Mouse (Mus musculus) erythroblast, embryonic 14.5 days (primary cell): ENCODE measurements at regions not wholly inside any gene's neighbourhood (a gene's known extent, or its start where the extent isn't known, plus 50 kb on each side); places are given as distances from the start of the nearest gene placed in this dataset.

ENCODE experiments used
- H3K27me3 ChIP-seq: 2 replicates; pipeline ENCODE4 v1.6.1; 2012; ENCODE audit warnings: inconsistent platforms; ENCODE audit not compliant: control insufficient read depth
- H3K36me3 ChIP-seq: 2 replicates; pipeline ENCODE4 v1.6.1; 2012; ENCODE audit warnings: mild to moderate bottlenecking, inconsistent platforms; ENCODE audit not compliant: control insufficient read depth
- H3K4me1 ChIP-seq: 2 replicates; pipeline ENCODE4 v1.6.1; 2012; ENCODE audit warnings: inconsistent platforms; ENCODE audit not compliant: control insufficient read depth
- H3K4me3 ChIP-seq: replicated peaks from 2 replicates; pipeline ENCODE3; 2012; ENCODE audit warnings: moderate library complexity, mild to moderate bottlenecking, inconsistent platforms
- H3K9me3 ChIP-seq: 2 replicates; pipeline ENCODE4 v1.6.1; 2012; ENCODE audit warnings: low read length, inconsistent platforms, mixed read lengths; ENCODE audit not compliant: control insufficient read depth
- GATA1 ChIP-seq: IDR thresholded peaks from 2 replicates; pipeline ENCODE4 v1.6.1; 2012; ENCODE audit warnings: low read length, inconsistent platforms, mixed read lengths
- TAL1 ChIP-seq: IDR thresholded peaks from 3 replicates; pipeline ENCODE4 v1.6.1; 2012; ENCODE audit warnings: low read length, inconsistent platforms, mixed read lengths

- H3K27me3 ChIP-seq, result no peaks in the 10 kb centered on the region
- peaks cover 51% of the 10 kb centered on the region for H3K4me1 ChIP-seq
- H3K9me3 ChIP-seq, result no peaks in the 10 kb centered on the region
- TF ChIP-seq GATA1, result no peak
- H3K4me3 ChIP-seq, result no peak overlapping the region
- no peaks in the 10 kb centered on the region for H3K36me3 ChIP-seq
Observed at GRCm38 (mm10) chr16:30788321-30788781, 188.8 kb downstream of the Fam43a start.

DNA sequence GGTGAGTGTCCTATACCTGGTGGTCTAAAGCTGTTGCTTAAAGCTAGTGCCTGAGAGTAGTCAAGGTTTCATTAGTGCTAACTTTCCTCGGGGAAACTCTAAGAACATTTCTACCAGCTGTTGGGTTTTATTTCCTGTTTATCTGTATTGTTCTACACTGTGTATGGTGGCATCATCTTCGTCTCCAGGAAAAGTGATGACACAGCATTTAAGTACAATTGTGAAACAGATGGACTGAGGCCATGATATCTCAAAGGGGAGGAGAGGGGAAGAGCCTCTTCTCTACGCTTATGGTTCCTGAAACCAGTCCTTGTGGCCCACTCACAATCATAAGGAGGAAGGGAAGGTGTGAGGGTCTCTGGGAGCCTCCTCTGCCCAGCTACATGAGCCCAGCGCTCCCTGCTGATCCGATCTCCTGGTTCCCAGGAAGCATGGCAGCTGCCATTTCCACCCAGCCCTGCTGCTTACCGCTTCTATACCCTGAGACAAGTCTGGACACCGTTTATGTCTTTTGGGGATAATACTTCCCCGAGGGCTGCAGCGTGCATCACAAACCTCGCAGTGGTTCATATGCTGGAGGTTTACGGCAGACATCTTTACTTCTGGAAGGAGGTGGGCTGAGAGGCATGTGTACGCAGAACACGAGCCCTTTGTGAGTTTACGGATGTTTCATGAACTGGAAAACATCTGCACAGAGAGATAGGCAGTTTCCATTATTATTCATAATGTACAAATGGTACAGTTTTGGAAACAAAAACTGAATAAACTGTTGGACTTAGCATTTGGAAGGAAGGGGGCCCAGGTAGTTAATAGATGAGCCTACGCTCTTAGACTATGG lies 189.6 kb downstream of the Fam43a start:
- Histone ChIP-seq H3K4me3 (no peak overlapping the region), H3K27me3 (no peaks in the 10 kb centered on the region), H3K4me1 (peaks cover 51% of the 10 kb centered on the region), H3K36me3 (no peaks in the 10 kb centered on the region), H3K9me3 (no peaks in the 10 kb centered on the region)
- TF ChIP-seq TAL1, result no peak
- TF ChIP-seq GATA1, result no peak

GRCm38 (mm10) chr16:30790036-30790435 lies 190.5 kb downstream of the Fam43a start:
- H3K9me3 ChIP-seq, result no peaks in the 10 kb centered on the region
- no peak overlapping the region for H3K4me3 ChIP-seq
- no peak for TF ChIP-seq GATA1
- no peak for TF ChIP-seq TAL1

GRCm38 (mm10) chr16:30790551-30791001 lies 191.1 kb downstream of the Fam43a start:
- no peak for TF ChIP-seq TAL1
- TF ChIP-seq GATA1, result no peak
- Histone ChIP-seq H3K4me3 (no peak overlapping the region), H3K4me1 (peaks cover 51% of the 10 kb centered on the region), H3K9me3 (no peaks in the 10 kb centered on the region), H3K27me3 (no peaks in the 10 kb centered on the region), H3K36me3 (no peaks in the 10 kb centered on the region)

More at GRCm38 (mm10) chr16:30790036-30790435, 190.5 kb downstream of the Fam43a start:
- no peaks in the 10 kb centered on the region for H3K27me3 ChIP-seq
- no peaks in the 10 kb centered on the region for H3K36me3 ChIP-seq
- peaks cover 51% of the 10 kb centered on the region for H3K4me1 ChIP-seq

- Histone ChIP-seq H3K36me3 (no peaks in the 10 kb centered on the region), H3K27me3 (no peaks in the 10 kb centered on the region), H3K4me1 (peaks cover 47% of the 10 kb centered on the region), H3K9me3 (no peaks in the 10 kb centered on the region), H3K4me3 (no peak overlapping the region)
- TF ChIP-seq TAL1 (no peak), GATA1 (no peak)
Observed at GRCm38 (mm10) chr16:30791048-30791855, 191.7 kb downstream of the Fam43a start.

GRCm38 (mm10) chr16:30792738-30793377 lies 193.3 kb downstream of the Fam43a start:
- Histone ChIP-seq H3K36me3 (no peaks in the 10 kb centered on the region), H3K9me3 (no peaks in the 10 kb centered on the region), H3K4me3 (no peak overlapping the region), H3K27me3 (no peaks in the 10 kb centered on the region), H3K4me1 (peaks cover 33% of the 10 kb centered on the region)
- TF ChIP-seq GATA1 (no peak), TAL1 (no peak)

- TF ChIP-seq GATA1, result no peak
- no peak for TF ChIP-seq TAL1
- Histone ChIP-seq H3K4me1 (peaks cover 29% of the 10 kb centered on the region), H3K27me3 (no peaks in the 10 kb centered on the region)
Observed at GRCm38 (mm10) chr16:30793378-30793753, 193.8 kb downstream of the Fam43a start.

GRCm38 (mm10) chr16:30793856-30794255 lies 194.3 kb downstream of the Fam43a start:
- Histone ChIP-seq H3K4me3 (no peak overlapping the region), H3K9me3 (no peaks in the 10 kb centered on the region), H3K4me1 (peaks cover 24% of the 10 kb centered on the region), H3K36me3 (no peaks in the 10 kb centered on the region), H3K27me3 (no peaks in the 10 kb centered on the region)
- TF ChIP-seq TAL1, result no peak

More at GRCm38 (mm10) chr16:30793378-30793753, 193.8 kb downstream of the Fam43a start:
- Histone ChIP-seq H3K4me3 (no peak overlapping the region), H3K36me3 (no peaks in the 10 kb centered on the region), H3K9me3 (no peaks in the 10 kb centered on the region)

GRCm38 (mm10) chr16:30795501-30795904 lies 196.0 kb downstream of the Fam43a start:
- Histone ChIP-seq H3K9me3 (no peaks in the 10 kb centered on the region), H3K27me3 (no peaks in the 10 kb centered on the region), H3K4me3 (no peak overlapping the region), H3K4me1 (peaks cover 8% of the 10 kb centered on the region), H3K36me3 (no peaks in the 10 kb centered on the region)
- no peak for TF ChIP-seq GATA1
- no peak for TF ChIP-seq TAL1
